In the genomic region with DNA sequence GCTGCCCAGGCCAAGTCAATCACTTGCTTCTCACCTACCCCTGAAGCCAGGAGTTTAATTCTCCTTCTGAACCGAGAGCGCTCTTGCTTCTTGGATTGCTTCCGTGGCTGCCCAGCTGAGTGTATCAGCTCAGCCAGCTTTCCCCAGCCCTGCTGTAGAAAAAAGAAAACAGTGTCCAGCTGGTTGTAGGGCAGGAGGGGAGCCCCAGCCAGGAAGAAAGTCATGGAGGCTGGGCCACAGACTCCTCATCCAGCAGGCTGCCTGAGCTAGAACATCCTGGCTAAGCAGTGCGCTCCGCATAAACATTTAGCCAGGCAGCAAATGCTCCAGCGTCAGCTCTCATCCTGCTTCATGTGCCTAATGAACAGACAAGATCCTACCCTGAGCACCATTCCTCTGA, we compare ENCODE assay signal across 12 mouse cellular contexts. TPM values are rescaled to one million over a fixed set of nuclear protein-coding genes. Genes with fewer than 3 reads are reported as not detected.
DNase-seq lines count a peak whose midpoint lies in the region; ATAC-seq lines count a peak whose summit lies in the region.
"Had no signal": no experiment of that assay in that cellular context is flagged by ENCODE, and none has a peak within 500 bp of the region (broad histone marks: within the 10 kb centered on the region; RNA-seq: fewer than 3 reads in every experiment).

No protein-coding gene starts in this region.

- H3K4me1 ChIP-seq in intestine, embryonic 14.5 days (replicated peaks; ENCODE audit: control insufficient read depth, insufficient read depth, low read length): 0 out of 2 replicates have a peak, but pooled peaks cover 4% of the 10 kb centered on the region
- H3K4me1 ChIP-seq in intestine, embryonic 16.5 days (ENCODE audit: control insufficient read depth, insufficient read depth, low read length): no peaks in the 10 kb centered on the region; the same call in 1 of the 2 replicates
- no peaks in the 10 kb centered on the region for H3K4me1 ChIP-seq in midbrain, embryonic 16.5 days (ENCODE audit: control insufficient read depth, insufficient read depth, low read length)
- peaks cover 3% of the 10 kb centered on the region; the same call in 1 of the 2 replicates for H3K4me1 ChIP-seq in midbrain, embryonic 15.5 days
- peaks cover 18% of the 10 kb centered on the region for H3K4me1 ChIP-seq in hindbrain, embryonic 13.5 days (replicated peaks)
- H3K4me1 ChIP-seq in neural tube, embryonic 12.5 days: peaks cover 22% of the 10 kb centered on the region
- H3K4me1 ChIP-seq in intestine, embryonic 15.5 days (replicated peaks): no peaks in the 10 kb centered on the region; the same call in 1 of the 2 replicates

- H3K27me3 ChIP-seq in intestine, embryonic 14.5 days (replicated peaks; ENCODE audit: control insufficient read depth, insufficient read depth, low read length): no peaks in the 10 kb centered on the region
- H3K27me3 ChIP-seq in intestine, embryonic 16.5 days (replicated peaks; ENCODE audit: control insufficient read depth, insufficient read depth, low read length): no peaks in the 10 kb centered on the region
- no peaks in the 10 kb centered on the region for H3K27me3 ChIP-seq in midbrain, embryonic 16.5 days (ENCODE audit: control insufficient read depth, insufficient read depth, low read depth, low read length)
- no peaks in the 10 kb centered on the region for H3K27me3 ChIP-seq in midbrain, embryonic 15.5 days (replicated peaks)
- H3K27me3 ChIP-seq in hindbrain, embryonic 13.5 days: no peaks in the 10 kb centered on the region
- H3K27me3 ChIP-seq in neural tube, embryonic 12.5 days (replicated peaks): 0 out of 2 replicates have a peak, but pooled peaks cover 4% of the 10 kb centered on the region
- H3K27me3 ChIP-seq in intestine, embryonic 15.5 days (replicated peaks): no peaks in the 10 kb centered on the region

- peak; percentile 50 for DNase-seq in intestine, embryonic 14.5 days (ENCODE audit: low spot score)
- no peak for DNase-seq in urinary bladder, postnatal 25 days (ENCODE audit: low spot score)
- DNase-seq: midbrain, embryonic 14.5 days; spleen, adult 18-20 months had no signal

- no peak overlapping the region for H3K4me2 ChIP-seq in intestine, embryonic 14.5 days (ENCODE audit: low read length)
- no peak overlapping the region for H3K4me2 ChIP-seq in intestine, embryonic 16.5 days (ENCODE audit: low read depth, low read length)
- no peak overlapping the region for H3K4me2 ChIP-seq in midbrain, embryonic 16.5 days (ENCODE audit: low read length)
- H3K4me2 ChIP-seq in midbrain, embryonic 15.5 days: no peak overlapping the region
- no peak overlapping the region for H3K4me2 ChIP-seq in hindbrain, embryonic 13.5 days
- peak overlapping the region; percentile 24 for H3K4me2 ChIP-seq in neural tube, embryonic 12.5 days (replicated peaks)
- no peak overlapping the region; the same call in 1 of the 2 replicates for H3K4me2 ChIP-seq in intestine, embryonic 15.5 days (replicated peaks)

- H3K9ac ChIP-seq in intestine, embryonic 14.5 days (ENCODE audit: low read length): no peak overlapping the region
- H3K9ac ChIP-seq in intestine, embryonic 16.5 days (ENCODE audit: low read depth, low read length): no peak overlapping the region
- H3K9ac ChIP-seq in midbrain, embryonic 16.5 days (ENCODE audit: low read depth, low read length): peak overlapping the region; percentile 11; the same call in 1 of the 2 replicates
- H3K9ac ChIP-seq in midbrain, embryonic 15.5 days: no peak overlapping the region
- no peak overlapping the region for H3K9ac ChIP-seq in hindbrain, embryonic 13.5 days
- H3K9ac ChIP-seq in neural tube, embryonic 12.5 days: peak overlapping the region; percentile 14; the same call in 1 of the 2 replicates
- H3K9ac ChIP-seq in intestine, embryonic 15.5 days: no peak overlapping the region

- H3K4me3 ChIP-seq in intestine, embryonic 14.5 days (ENCODE audit: low read depth, low read length): no peak overlapping the region
- H3K4me3 ChIP-seq in intestine, embryonic 16.5 days (ENCODE audit: low read length): no peak overlapping the region
- H3K4me3 ChIP-seq in midbrain, embryonic 16.5 days (ENCODE audit: low read depth, low read length): no peak overlapping the region
- H3K4me3 ChIP-seq in midbrain, embryonic 15.5 days: no peak overlapping the region
- no peak overlapping the region for H3K4me3 ChIP-seq in hindbrain, embryonic 13.5 days
- no peak overlapping the region for H3K4me3 ChIP-seq in neural tube, embryonic 12.5 days
- no peak overlapping the region for H3K4me3 ChIP-seq in intestine, embryonic 15.5 days (replicated peaks)

- no peaks in the 10 kb centered on the region for H3K9me3 ChIP-seq in intestine, embryonic 14.5 days (ENCODE audit: control insufficient read depth, low read length)
- H3K9me3 ChIP-seq in intestine, embryonic 16.5 days (ENCODE audit: control insufficient read depth, low read length): no peaks in the 10 kb centered on the region
- H3K9me3 ChIP-seq in midbrain, embryonic 16.5 days (replicated peaks; ENCODE audit: control insufficient read depth, low read length, poor library complexity, severe bottlenecking): no peaks in the 10 kb centered on the region
- no peaks in the 10 kb centered on the region for H3K9me3 ChIP-seq in midbrain, embryonic 15.5 days
- H3K9me3 ChIP-seq in hindbrain, embryonic 13.5 days: no peaks in the 10 kb centered on the region
- H3K9me3 ChIP-seq in neural tube, embryonic 12.5 days: no peaks in the 10 kb centered on the region
- no peaks in the 10 kb centered on the region for H3K9me3 ChIP-seq in intestine, embryonic 15.5 days

- no peaks in the 10 kb centered on the region for H3K36me3 ChIP-seq in intestine, embryonic 14.5 days (ENCODE audit: control insufficient read depth, insufficient read depth, low read length)
- H3K36me3 ChIP-seq in intestine, embryonic 16.5 days (ENCODE audit: control insufficient read depth, insufficient read depth, low read length): no peaks in the 10 kb centered on the region
- no peaks in the 10 kb centered on the region for H3K36me3 ChIP-seq in midbrain, embryonic 16.5 days (ENCODE audit: control insufficient read depth, insufficient read depth, low read length)
- no peaks in the 10 kb centered on the region for H3K36me3 ChIP-seq in midbrain, embryonic 15.5 days (replicated peaks)
- H3K36me3 ChIP-seq in hindbrain, embryonic 13.5 days: no peaks in the 10 kb centered on the region
- H3K36me3 ChIP-seq in neural tube, embryonic 12.5 days: no peaks in the 10 kb centered on the region
- H3K36me3 ChIP-seq in intestine, embryonic 15.5 days: no peaks in the 10 kb centered on the region

- H3K27ac ChIP-seq in intestine, embryonic 14.5 days (ENCODE audit: low read depth): no peak overlapping the region
- H3K27ac ChIP-seq in intestine, embryonic 16.5 days (ENCODE audit: low read length): no peak overlapping the region
- no peak overlapping the region for H3K27ac ChIP-seq in midbrain, embryonic 16.5 days (ENCODE audit: low read length)
- no peak overlapping the region for H3K27ac ChIP-seq in midbrain, embryonic 15.5 days
- peak overlapping the region; percentile 67 for H3K27ac ChIP-seq in hindbrain, embryonic 13.5 days
- 0 out of 2 replicates have a peak overlapping the region, but pooled peaks have one; percentile 16 for H3K27ac ChIP-seq in neural tube, embryonic 12.5 days
- H3K27ac ChIP-seq in intestine, embryonic 15.5 days: no peak overlapping the region

- ATAC-seq in intestine, embryonic 14.5 days (replicated peaks; ENCODE audit: low FRiP score, low TSS enrichment, low read depth): no peak
- no peak for ATAC-seq in intestine, embryonic 16.5 days
- ATAC-seq in midbrain, embryonic 16.5 days: no peak
- no peak for ATAC-seq in midbrain, embryonic 15.5 days (replicated peaks)
- no peak for ATAC-seq in hindbrain, embryonic 13.5 days (ENCODE audit: low FRiP score)
- ATAC-seq in neural tube, embryonic 12.5 days (ENCODE audit: low FRiP score, low read depth): no peak
- no peak for ATAC-seq in intestine, embryonic 15.5 days
- ATAC-seq: lung, postnatal 0 days had no signal

- 29% methylated on average over 6 of the region's 6 CpGs for WGBS in intestine, embryonic 14.5 days
- 29% methylated on average over 6 of the region's 6 CpGs for WGBS in intestine, embryonic 16.5 days
- WGBS in midbrain, embryonic 16.5 days: 56% methylated on average over 6 of the region's 6 CpGs
- 60% methylated on average over 6 of the region's 6 CpGs for WGBS in midbrain, embryonic 15.5 days
- WGBS in hindbrain, embryonic 13.5 days: 40% methylated on average over 6 of the region's 6 CpGs
- 34% methylated on average over 6 of the region's 6 CpGs for WGBS in neural tube, embryonic 12.5 days
- 25% methylated on average over 6 of the region's 6 CpGs for WGBS in intestine, embryonic 15.5 days

RNA-seq across cellular contexts. Expression of a gene that starts 34.9 kb away (rescaled TPM):
- not detected in 2 replicates for polyA plus RNA-seq in intestine, embryonic 14.5 days (2014; fragmentation: Nextera tagmentation; extraction: Ambion mirVana)
- not detected in 2 replicates for polyA plus RNA-seq in intestine, embryonic 16.5 days (2015; fragmentation: Nextera tagmentation; extraction: Ambion mirVana)
- 0.92 and 1.1 TPM in 2 replicates for polyA plus RNA-seq in midbrain, embryonic 16.5 days (2015; fragmentation: Nextera tagmentation; extraction: Ambion mirVana)
- 0.62 and 0.88 TPM in 2 replicates for polyA plus RNA-seq in midbrain, embryonic 15.5 days (2015; fragmentation: Nextera tagmentation; extraction: Ambion mirVana)
- 0.48 and 0.71 TPM in 2 replicates for polyA plus RNA-seq in hindbrain, embryonic 13.5 days (2015; fragmentation: Nextera tagmentation; extraction: Ambion mirVana)
- polyA plus RNA-seq in neural tube, embryonic 12.5 days (2016; fragmentation: Nextera tagmentation; extraction: Ambion mirVana): not detected in 2 replicates
- polyA plus RNA-seq in intestine, embryonic 15.5 days (2015; fragmentation: Nextera tagmentation; extraction: Ambion mirVana): not detected in 2 replicates
- polyA plus RNA-seq: adrenal gland, adult 2 months; lung, postnatal 0 days had no signal

RNA-seq across cellular contexts. Expression of a gene that starts 48.3 kb away (rescaled TPM):
- 1.3 TPM in 2 replicates for polyA plus RNA-seq in intestine, embryonic 14.5 days (2014; fragmentation: Nextera tagmentation; extraction: Ambion mirVana)
- polyA plus RNA-seq in intestine, embryonic 16.5 days (2015; fragmentation: Nextera tagmentation; extraction: Ambion mirVana): 0.37 and 0.46 TPM in 2 replicates
- 2.1 and 2.9 TPM in 2 replicates for polyA plus RNA-seq in midbrain, embryonic 16.5 days (2015; fragmentation: Nextera tagmentation; extraction: Ambion mirVana)
- polyA plus RNA-seq in midbrain, embryonic 15.5 days (2015; fragmentation: Nextera tagmentation; extraction: Ambion mirVana): 2.8 and 3.9 TPM in 2 replicates
- polyA plus RNA-seq in hindbrain, embryonic 13.5 days (2015; fragmentation: Nextera tagmentation; extraction: Ambion mirVana): 2.0 and 2.2 TPM in 2 replicates
- polyA plus RNA-seq in neural tube, embryonic 12.5 days (2016; fragmentation: Nextera tagmentation; extraction: Ambion mirVana): 7.1 and 8.8 TPM in 2 replicates
- polyA plus RNA-seq in intestine, embryonic 15.5 days (2015; fragmentation: Nextera tagmentation; extraction: Ambion mirVana): 0.80 and 0.91 TPM in 2 replicates
- polyA plus RNA-seq: lung, postnatal 0 days had no signal

Comparison
In these comparisons a context has a peak if more than half of its experiments do, and no peak if none do; other contexts are left out.
1. H3K9ac ChIP-seq: peak in midbrain, embryonic 16.5 days (single experiment) and neural tube, embryonic 12.5 days (single experiment); none in intestine, embryonic 14.5 days (single experiment), intestine, embryonic 16.5 days (single experiment), midbrain, embryonic 15.5 days (single experiment), hindbrain, embryonic 13.5 days (single experiment) and intestine, embryonic 15.5 days (single experiment).
2. H3K27ac ChIP-seq: peak in hindbrain, embryonic 13.5 days (single experiment) and neural tube, embryonic 12.5 days (single experiment); none in intestine, embryonic 14.5 days (single experiment), intestine, embryonic 16.5 days (single experiment), midbrain, embryonic 16.5 days (single experiment), midbrain, embryonic 15.5 days (single experiment) and intestine, embryonic 15.5 days (single experiment).